ENCODE assay signal across 19 mouse cellular contexts in the genomic region with DNA sequence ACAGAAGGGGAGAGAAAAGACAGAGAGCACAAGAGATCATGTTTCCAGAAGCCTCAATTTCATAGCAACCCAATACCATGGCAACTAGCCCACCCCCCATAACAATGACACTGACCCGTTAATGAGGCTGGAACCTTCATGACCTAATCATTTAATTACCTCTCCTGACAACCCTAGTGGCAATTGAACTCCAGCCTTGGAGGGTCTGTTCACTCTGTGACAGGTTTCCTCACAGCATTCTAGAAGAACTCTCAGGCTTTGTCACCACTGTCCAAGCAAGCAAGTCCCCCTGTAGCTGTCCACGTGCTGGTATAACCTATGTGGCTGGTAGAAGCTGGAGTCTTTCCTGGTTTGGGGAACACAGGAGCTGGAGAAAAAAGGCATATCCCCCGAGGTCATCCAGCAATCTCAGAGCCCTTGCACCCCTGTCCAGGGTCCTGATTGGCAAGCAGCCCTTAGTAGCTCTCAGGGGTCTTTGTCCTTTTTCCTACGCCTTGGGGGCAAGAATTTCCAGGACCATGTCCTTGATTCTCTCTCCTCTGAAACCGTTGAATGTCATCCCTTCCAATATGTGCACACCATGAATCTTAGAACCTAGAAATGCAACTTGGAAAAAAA. TPM values are rescaled to one million over a fixed set of nuclear protein-coding genes. Genes with fewer than 3 reads are reported as not detected.
A peak's percentile ranks its signal among the peaks of the same experiment; 100 is the strongest.
DNase-seq lines count a peak whose midpoint lies in the region; ATAC-seq and TF ChIP-seq lines count a peak whose summit lies in the region.
"Had no signal": no experiment of that assay in that cellular context is flagged by ENCODE, and none has a peak within 500 bp of the region (broad histone marks: within the 10 kb centered on the region; RNA-seq: fewer than 3 reads in every experiment).

No protein-coding gene starts in this region.

- H3K4me3 ChIP-seq in forebrain, embryonic 14.5 days (ENCODE audit: low read depth, low read length): no peak overlapping the region
- H3K4me3 ChIP-seq in forebrain, embryonic 15.5 days: no peak overlapping the region
- no peak overlapping the region for H3K4me3 ChIP-seq in heart, embryonic 10.5 days
- H3K4me3 ChIP-seq: heart, embryonic 13.5 days; midbrain, embryonic 10.5 days; neural tube, embryonic 13.5 days had no signal

- H3K9ac ChIP-seq in forebrain, embryonic 14.5 days (ENCODE audit: low read length): no peak overlapping the region
- no peak overlapping the region for H3K9ac ChIP-seq in forebrain, embryonic 15.5 days (replicated peaks)
- H3K9ac ChIP-seq: heart, embryonic 13.5 days; liver, postnatal 0 days; neural tube, embryonic 13.5 days had no signal

- TF ChIP-seq POLR2A in brain, embryonic 14.5 days (IDR thresholded peaks at IDR 0.05; ENCODE audit: borderline replicate concordance, extremely low read depth, insufficient read depth, insufficient read length, poor library complexity, severe bottlenecking): no peak

- H3K9me3 ChIP-seq in forebrain, embryonic 14.5 days (replicated peaks; ENCODE audit: control insufficient read depth, low read length): no peaks in the 10 kb centered on the region
- no peaks in the 10 kb centered on the region for H3K9me3 ChIP-seq in forebrain, embryonic 15.5 days
- H3K9me3 ChIP-seq in heart, embryonic 10.5 days: no peaks in the 10 kb centered on the region
- H3K9me3 ChIP-seq: heart, embryonic 13.5 days; midbrain, embryonic 10.5 days; neural tube, embryonic 13.5 days had no signal

- no peak overlapping the region for H3K27ac ChIP-seq in forebrain, embryonic 14.5 days (ENCODE audit: low read depth, low read length)
- H3K27ac ChIP-seq in forebrain, embryonic 15.5 days (replicated peaks): no peak overlapping the region
- no peak overlapping the region for H3K27ac ChIP-seq in heart, embryonic 10.5 days
- H3K27ac ChIP-seq: heart, embryonic 13.5 days; midbrain, embryonic 10.5 days; neural tube, embryonic 13.5 days had no signal

- ATAC-seq in forebrain, embryonic 14.5 days: no peak
- no peak for ATAC-seq in forebrain, embryonic 15.5 days (replicated peaks)
- no peak for ATAC-seq in frontal cortex, adult (ENCODE audit: low TSS enrichment)
- ATAC-seq: liver, postnatal 0 days; Patski had no signal

- WGBS in forebrain, embryonic 14.5 days: 9% methylated on average over 5 of the region's 5 CpGs
- WGBS in forebrain, embryonic 15.5 days: 10% methylated on average over 5 of the region's 5 CpGs
- WGBS in heart, embryonic 10.5 days: 22% methylated on average over 5 of the region's 5 CpGs

- no peak for TF ChIP-seq CTCF in brain, embryonic 14.5 days (IDR thresholded peaks at IDR 0.05; ENCODE audit: borderline replicate concordance, extremely low read depth, insufficient read depth, insufficient read length)

- H3K4me2 ChIP-seq in forebrain, embryonic 14.5 days (ENCODE audit: low read length): no peak overlapping the region
- H3K4me2 ChIP-seq in forebrain, embryonic 15.5 days (replicated peaks): no peak overlapping the region
- H3K4me2 ChIP-seq: heart, embryonic 13.5 days; neural tube, embryonic 13.5 days had no signal

- DNase-seq in forebrain, embryonic 14.5 days (ENCODE audit: low spot score): peak; percentile 48
- peak; percentile 19 for DNase-seq in ES-CJ7 (ENCODE audit: low read depth, low spot score)
- DNase-seq in brain, embryonic 14.5 days (ENCODE audit: low read depth): peak; percentile 71
- peak; percentile 61 for DNase-seq in forelimb bud, embryonic 11.5 days (ENCODE audit: low read depth, low spot score)
- no peak for DNase-seq in heart, embryonic 10.5 days (ENCODE audit: low spot score)
- DNase-seq in kidney, postnatal 25 days: no peak
- DNase-seq: cerebellum, postnatal 10 days; heart, postnatal 36 days; liver; liver, postnatal 0 days; right cerebral cortex, postnatal 4 days; thymus, postnatal 4 days had no signal

- H3K27me3 ChIP-seq in forebrain, embryonic 14.5 days (replicated peaks; ENCODE audit: control insufficient read depth, insufficient read depth, low read length): no peaks in the 10 kb centered on the region
- no peaks in the 10 kb centered on the region for H3K27me3 ChIP-seq in forebrain, embryonic 15.5 days
- peaks cover 25% of the 10 kb centered on the region; the same call in 1 of the 2 replicates for H3K27me3 ChIP-seq in heart, embryonic 10.5 days (ENCODE audit: insufficient read depth, poor library complexity, severe bottlenecking)
- H3K27me3 ChIP-seq: Patski had no signal

- peaks cover 26% of the 10 kb centered on the region for H3K4me1 ChIP-seq in forebrain, embryonic 14.5 days (ENCODE audit: control insufficient read depth, insufficient read depth, low read length)
- peaks cover 32% of the 10 kb centered on the region for H3K4me1 ChIP-seq in forebrain, embryonic 15.5 days
- peaks cover 20% of the 10 kb centered on the region for H3K4me1 ChIP-seq in heart, embryonic 10.5 days

- no peaks in the 10 kb centered on the region for H3K36me3 ChIP-seq in forebrain, embryonic 14.5 days (ENCODE audit: control insufficient read depth, insufficient read depth, low read length)
- H3K36me3 ChIP-seq in forebrain, embryonic 15.5 days: no peaks in the 10 kb centered on the region
- H3K36me3 ChIP-seq in heart, embryonic 10.5 days: no peaks in the 10 kb centered on the region
- H3K36me3 ChIP-seq: heart, embryonic 13.5 days; midbrain, embryonic 10.5 days; neural tube, embryonic 13.5 days had no signal

RNA-seq across cellular contexts. Expression of a gene that starts 23.5 kb away (rescaled TPM):
- polyA plus RNA-seq in forebrain, embryonic 14.5 days (2014; fragmentation: Nextera tagmentation; extraction: Ambion mirVana): 0.20 and 0.30 TPM in 2 replicates
- polyA plus RNA-seq in forebrain, embryonic 15.5 days (2015; fragmentation: Nextera tagmentation; extraction: Ambion mirVana): 0.27 TPM in 1 of 2 replicates, not detected in the other
- polyA plus RNA-seq in brain, embryonic 14.5 days (2012; rRNA removed): 0.30 TPM in 1 of 2 replicates, not detected in the other
- polyA plus RNA-seq in heart, embryonic 10.5 days (2016; fragmentation: Nextera tagmentation; extraction: Ambion mirVana): 0.46 and 0.60 TPM in 2 replicates
- polyA plus RNA-seq: kidney, embryonic 14.5 days; midbrain, embryonic 10.5 days; Patski had no signal

Comparison
In these comparisons a context has a peak if more than half of its experiments do, and no peak if none do; other contexts are left out.
1. DNase-seq: peak in forebrain, embryonic 14.5 days (single experiment), ES-CJ7 (single experiment), brain, embryonic 14.5 days (single experiment) and forelimb bud, embryonic 11.5 days (single experiment); none in heart, embryonic 10.5 days (single experiment) and kidney, postnatal 25 days (0 of 2).